Mouse (Mus musculus): ENCODE data around the gene Tada2a. TPM values are rescaled to one million over a fixed set of nuclear protein-coding genes. Genes with fewer than 3 reads are reported as not detected.

Gene Tada2a
- polyA plus RNA-seq, 1 experiment from 2014 or later = 42.6 TPM

DNA sequence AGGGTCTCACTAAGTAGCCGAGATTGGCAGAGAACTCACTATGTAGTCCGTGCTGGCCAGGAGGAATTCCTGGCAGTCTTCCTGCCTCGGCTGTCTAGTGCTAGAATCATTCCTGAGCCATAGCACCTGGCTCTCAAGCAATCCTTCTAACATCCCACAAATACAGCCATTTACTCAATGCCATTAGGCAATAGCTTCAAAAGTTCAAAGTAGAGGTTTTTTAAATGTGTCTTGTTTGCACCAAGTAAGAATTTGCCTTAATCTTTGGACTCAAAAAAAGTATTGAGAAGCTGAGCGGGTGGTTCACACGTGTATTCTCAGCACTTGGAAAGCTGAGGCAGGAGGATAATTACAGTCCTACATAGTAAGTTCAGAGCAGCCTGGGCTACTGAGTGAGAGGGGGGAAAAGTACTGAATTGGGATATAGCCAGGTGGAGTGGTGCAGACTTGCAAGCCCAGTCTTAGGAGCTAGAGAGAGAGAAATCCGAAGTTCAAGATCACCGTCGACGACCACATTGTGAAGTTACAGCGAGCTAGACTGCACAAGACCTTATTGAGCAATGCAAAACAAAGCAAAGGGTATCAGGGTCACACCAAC is 15.9 kb upstream of the Tada2a start:
- Histone ChIP-seq H3K4me1 (no peaks in the 10 kb centered on the region), H3K4me2 (no peak overlapping the region), H3K36me3 (no peaks in the 10 kb centered on the region), H3K9ac (no peak overlapping the region), H3K27ac (no peak overlapping the region), H3K4me3 (no peak overlapping the region), H3K27me3 (no peaks in the 10 kb centered on the region), H3K9me3 (no peaks in the 10 kb centered on the region)
- no peak for ATAC-seq (ENCODE audit: insufficient number of reproducible peaks, insufficient read depth, low FRiP score, low TSS enrichment, low read depth)
- WGBS = 77% methylated on average over 10 of the region's 10 CpGs

DNA sequence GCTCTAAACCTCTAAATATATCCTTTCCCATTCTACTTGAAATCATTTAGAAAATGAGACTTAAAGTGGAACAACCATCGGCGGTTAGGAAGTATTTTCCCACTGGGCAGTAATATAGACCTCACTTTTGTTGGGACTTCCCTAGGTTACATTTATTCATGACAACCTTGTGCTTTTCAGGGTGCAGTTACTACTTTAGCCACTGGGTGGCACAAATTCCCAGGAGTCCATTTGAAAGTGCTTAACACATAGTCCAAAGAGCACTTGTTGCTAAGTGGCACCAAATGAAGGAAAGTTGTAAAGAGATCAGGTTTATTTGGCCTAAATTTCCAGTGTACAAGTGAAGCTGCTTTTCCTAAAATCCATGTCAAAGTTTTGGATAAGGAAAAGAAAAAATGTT is 12.4 kb upstream of the Tada2a start:
- 62% methylated on average over 2 of the region's 2 CpGs for WGBS
- no peaks in the 10 kb centered on the region for H3K36me3 ChIP-seq

DNA sequence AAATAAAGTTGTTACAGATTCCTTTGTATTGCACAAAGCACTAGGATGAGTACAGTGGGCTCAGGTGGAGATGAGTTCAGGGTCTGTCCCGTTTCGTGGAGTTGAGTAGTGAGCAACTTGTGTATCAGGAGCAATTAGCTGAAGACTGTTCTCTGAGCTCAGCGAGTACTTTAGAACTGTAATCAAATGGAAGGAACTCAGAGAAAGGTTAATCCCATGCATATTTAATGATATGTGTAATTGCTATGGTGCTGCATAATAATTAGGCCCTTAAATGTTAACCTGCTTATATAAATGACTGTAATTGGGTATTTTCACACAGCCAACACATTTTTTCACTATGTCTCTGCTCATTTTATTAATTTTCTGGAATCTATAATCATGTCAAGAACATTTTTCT is 7.1 kb upstream of the Tada2a start:
- ATAC-seq (ENCODE audit: insufficient number of reproducible peaks, insufficient read depth, low FRiP score, low TSS enrichment, low read depth) = no peak
- no peaks in the 10 kb centered on the region for H3K9me3 ChIP-seq
- H3K9ac ChIP-seq = no peak overlapping the region
- 86% methylated on average over 3 of the region's 3 CpGs for WGBS
- H3K27ac ChIP-seq = no peak overlapping the region
- no peaks in the 10 kb centered on the region for H3K27me3 ChIP-seq
- H3K4me1 ChIP-seq = peaks cover 9% of the 10 kb centered on the region
- H3K4me3 ChIP-seq = no peak overlapping the region
- no peaks in the 10 kb centered on the region for H3K36me3 ChIP-seq
- no peak overlapping the region for H3K4me2 ChIP-seq

More for the DNA sequence above, 12.4 kb upstream of the Tada2a start:
- Histone ChIP-seq H3K9ac (no peak overlapping the region), H3K27me3 (no peaks in the 10 kb centered on the region), H3K4me3 (no peak overlapping the region), H3K4me1 (peaks cover 9% of the 10 kb centered on the region), H3K9me3 (no peaks in the 10 kb centered on the region), H3K27ac (no peak overlapping the region), H3K4me2 (no peak overlapping the region)
- ATAC-seq (ENCODE audit: insufficient number of reproducible peaks, insufficient read depth, low FRiP score, low TSS enrichment, low read depth) = no peak

DNA sequence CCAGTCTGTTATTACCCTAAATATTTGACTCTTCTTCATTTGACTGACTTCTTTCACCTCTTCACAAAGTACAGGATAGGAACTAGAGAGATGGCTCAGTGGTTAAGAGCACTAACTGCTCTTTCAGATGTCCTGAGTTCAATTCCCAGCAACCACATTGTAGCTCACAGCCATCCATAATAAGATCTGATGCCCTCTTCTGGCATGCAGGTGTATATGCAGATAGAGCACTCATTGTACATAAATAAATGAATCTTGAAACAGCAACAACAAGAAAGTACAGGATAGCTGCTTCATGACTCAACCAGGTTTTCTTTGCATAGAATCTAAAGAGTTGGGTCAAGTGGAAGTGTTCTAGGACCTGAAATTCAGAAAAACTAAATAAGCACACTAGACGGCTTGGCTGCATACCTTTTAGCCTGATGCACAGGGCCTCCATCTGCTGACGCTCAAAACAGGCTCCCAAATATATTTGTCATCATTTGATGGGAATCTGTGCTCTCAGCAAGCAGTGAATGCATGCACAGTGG is 5.0 kb upstream of the Tada2a start:
- ATAC-seq (ENCODE audit: insufficient number of reproducible peaks, insufficient read depth, low FRiP score, low TSS enrichment, low read depth) = no peak
- no peaks in the 10 kb centered on the region for H3K27me3 ChIP-seq
- no peak overlapping the region for H3K4me3 ChIP-seq
- H3K4me2 ChIP-seq = no peak overlapping the region
- H3K36me3 ChIP-seq = no peaks in the 10 kb centered on the region
- peaks cover 15% of the 10 kb centered on the region for H3K4me1 ChIP-seq
- no peak overlapping the region for H3K27ac ChIP-seq
- H3K9ac ChIP-seq = no peak overlapping the region
- no peaks in the 10 kb centered on the region for H3K9me3 ChIP-seq
- 90% methylated on average over 2 of the region's 2 CpGs for WGBS

DNA sequence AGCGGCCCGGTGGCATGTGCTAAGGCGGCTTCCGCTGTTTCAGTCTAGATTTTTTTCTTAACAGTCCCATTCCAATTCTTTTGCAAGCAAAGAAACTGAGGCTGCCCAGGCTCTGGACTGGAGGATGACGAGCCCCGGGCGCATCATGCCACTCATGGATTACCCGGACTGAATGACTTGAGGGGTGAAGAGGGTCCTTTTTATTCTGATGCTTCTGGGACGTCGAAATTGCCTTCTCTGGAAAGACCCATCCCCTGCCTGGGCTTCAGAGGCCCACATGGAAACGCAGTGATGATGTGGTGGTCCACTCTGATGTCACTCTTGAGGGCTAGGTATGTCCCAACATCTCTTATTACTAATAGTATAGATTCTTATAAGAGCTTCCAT is 392 bp upstream of the Tada2a start:
- Histone ChIP-seq H3K4me3 (peak overlapping the region; percentile 82), H3K27me3 (no peaks in the 10 kb centered on the region), H3K4me2 (peak overlapping the region; percentile 82), H3K9ac (peak overlapping the region; percentile 94), H3K4me1 (peaks cover 10% of the 10 kb centered on the region), H3K27ac (no peak overlapping the region), H3K36me3 (peaks cover 21% of the 10 kb centered on the region), H3K9me3 (no peaks in the 10 kb centered on the region)
- no peak for ATAC-seq (ENCODE audit: insufficient number of reproducible peaks, insufficient read depth, low FRiP score, low TSS enrichment, low read depth)
- 4% methylated on average over 11 of the region's 11 CpGs for WGBS

DNA sequence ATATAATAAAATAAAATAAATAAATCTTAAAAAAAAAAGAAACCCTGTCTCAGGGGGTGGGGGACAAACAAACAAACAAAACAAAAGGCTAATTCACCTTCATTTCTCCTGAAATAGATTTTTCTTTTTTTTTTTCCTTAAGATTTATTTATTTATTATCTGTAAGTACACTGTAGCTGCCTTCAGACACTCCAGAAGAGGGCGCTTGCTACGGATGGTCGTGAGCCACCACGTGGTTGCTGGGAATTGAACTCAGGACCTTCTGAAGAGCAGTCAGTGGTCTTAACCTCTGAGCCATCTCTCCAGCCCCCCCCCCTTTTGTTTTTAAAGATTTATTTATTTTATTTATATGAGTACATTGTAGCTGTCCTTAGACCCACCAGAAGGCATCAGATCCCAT is 1.4 kb downstream of the Tada2a start:
- H3K27ac ChIP-seq = no peak overlapping the region
- no peak for ATAC-seq (ENCODE audit: insufficient number of reproducible peaks, insufficient read depth, low FRiP score, low TSS enrichment, low read depth)
- H3K36me3 ChIP-seq = peaks cover 35% of the 10 kb centered on the region
- no peaks in the 10 kb centered on the region for H3K27me3 ChIP-seq
- 88% methylated on average over 4 of the region's 4 CpGs for WGBS
- H3K9me3 ChIP-seq = no peaks in the 10 kb centered on the region
- H3K4me3 ChIP-seq = peak overlapping the region; percentile 82; the same call in 1 of the 2 replicates
- peak overlapping the region; percentile 82; the same call in 1 of the 2 replicates for H3K4me2 ChIP-seq
- H3K9ac ChIP-seq = no peak overlapping the region
- H3K4me1 ChIP-seq = peaks cover 10% of the 10 kb centered on the region

DNA sequence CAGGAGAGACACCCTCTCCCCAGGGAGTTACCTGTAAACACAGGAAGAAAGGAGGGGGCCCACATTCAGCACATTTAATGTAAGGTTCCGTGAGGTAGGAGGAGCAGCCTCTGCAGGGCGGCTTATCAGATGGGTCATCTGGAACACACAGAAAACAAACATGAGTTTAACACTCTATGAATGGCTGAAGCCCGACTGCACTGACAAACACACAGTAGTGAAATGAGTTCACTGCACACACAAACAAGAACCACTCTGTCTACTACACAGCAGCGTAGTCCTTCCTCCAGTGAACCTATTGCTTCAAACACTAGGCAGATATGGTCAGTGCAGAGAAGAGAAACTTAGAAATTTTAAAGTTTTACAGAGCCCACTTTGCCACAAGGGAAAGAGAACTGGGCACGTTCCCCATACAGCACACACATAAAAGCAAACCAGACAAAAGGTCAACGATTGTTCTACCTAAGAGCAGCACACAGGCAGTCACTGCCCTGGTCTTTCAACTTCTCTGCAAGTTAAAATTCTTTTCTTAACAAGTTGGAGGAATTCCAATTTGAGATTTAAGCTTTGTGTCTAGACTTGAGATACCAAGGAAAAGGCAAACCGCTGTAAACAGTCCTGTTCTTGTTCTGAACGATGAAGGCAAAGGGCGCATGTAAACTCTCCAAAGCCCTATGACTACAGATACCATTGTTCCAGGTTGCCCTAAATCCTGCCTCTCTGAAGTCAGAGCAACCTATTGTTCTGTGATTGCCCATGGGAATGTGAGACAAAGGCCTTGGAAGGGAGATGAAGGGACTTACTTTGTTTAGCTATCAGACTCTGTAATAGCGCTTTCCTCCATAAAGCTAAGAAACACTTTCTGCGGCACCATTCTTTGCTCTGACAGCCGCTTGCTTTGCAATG is 8.1 kb downstream of the Tada2a start:
- no peak overlapping the region for H3K9ac ChIP-seq
- WGBS = 82% methylated on average over 12 of the region's 12 CpGs
- no peaks in the 10 kb centered on the region for H3K4me1 ChIP-seq
- peaks cover 81% of the 10 kb centered on the region for H3K36me3 ChIP-seq
- ATAC-seq (ENCODE audit: insufficient number of reproducible peaks, insufficient read depth, low FRiP score, low TSS enrichment, low read depth) = no peak
- H3K4me3 ChIP-seq = no peak overlapping the region
- H3K27ac ChIP-seq = peak overlapping the region; percentile 23; the same call in 1 of the 2 replicates
- no peak overlapping the region for H3K4me2 ChIP-seq
- H3K9me3 ChIP-seq = no peaks in the 10 kb centered on the region
- no peaks in the 10 kb centered on the region for H3K27me3 ChIP-seq

DNA sequence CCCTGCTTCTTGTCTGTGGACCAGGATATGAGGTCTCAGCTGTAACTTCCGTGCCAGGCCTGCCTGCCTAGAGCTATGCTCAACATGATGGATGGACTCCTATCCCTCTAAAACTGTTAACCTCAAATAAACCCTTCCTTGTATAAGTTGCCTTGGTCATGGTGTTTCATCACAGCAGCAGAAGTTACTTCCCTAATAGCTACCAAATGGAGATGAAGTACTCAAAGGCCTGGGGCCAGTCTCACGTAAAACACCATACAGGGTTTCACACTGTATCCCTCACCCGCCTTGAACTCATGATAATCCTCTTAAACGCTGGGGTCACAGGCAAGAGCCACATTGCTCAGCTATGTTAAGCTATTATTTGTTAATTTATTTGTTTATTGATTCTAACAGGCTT is 12.0 kb downstream of the Tada2a start:
- no peak for ATAC-seq (ENCODE audit: insufficient number of reproducible peaks, insufficient read depth, low FRiP score, low TSS enrichment, low read depth)
- no peak overlapping the region for H3K4me3 ChIP-seq
- no peaks in the 10 kb centered on the region for H3K9me3 ChIP-seq
- H3K27me3 ChIP-seq = no peaks in the 10 kb centered on the region
- H3K36me3 ChIP-seq = peaks cover 81% of the 10 kb centered on the region
- 75% methylated on average over 4 of the region's 4 CpGs for WGBS
- no peak overlapping the region for H3K4me2 ChIP-seq
- H3K4me1 ChIP-seq = no peaks in the 10 kb centered on the region
- no peak overlapping the region for H3K27ac ChIP-seq
- H3K9ac ChIP-seq = no peak overlapping the region

DNA sequence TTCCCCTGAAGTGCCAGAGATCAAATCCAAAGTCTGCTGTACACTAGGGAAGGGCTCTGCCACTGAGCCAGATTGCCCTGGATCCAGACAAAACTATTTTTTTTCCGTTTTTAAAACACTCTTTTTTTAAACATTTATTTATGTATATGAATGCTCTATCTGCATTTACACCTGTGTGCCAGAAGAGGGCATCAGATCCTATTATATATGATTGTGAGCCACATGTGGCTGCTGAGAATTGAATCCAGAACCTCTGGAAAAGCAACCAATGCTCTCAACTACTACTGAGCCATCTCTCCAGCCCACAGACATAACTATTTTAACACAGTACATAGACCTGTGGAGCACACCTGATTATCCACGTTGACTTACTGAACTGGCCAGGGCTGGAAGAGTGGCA is 13.2 kb downstream of the Tada2a start:
- Histone ChIP-seq H3K36me3 (peaks cover 76% of the 10 kb centered on the region), H3K4me3 (no peak overlapping the region), H3K27ac (no peak overlapping the region), H3K9ac (no peak overlapping the region), H3K4me2 (no peak overlapping the region), H3K4me1 (no peaks in the 10 kb centered on the region), H3K27me3 (no peaks in the 10 kb centered on the region), H3K9me3 (no peaks in the 10 kb centered on the region)
- WGBS = 76% methylated on average over 2 of the region's 2 CpGs
- no peak for ATAC-seq (ENCODE audit: insufficient number of reproducible peaks, insufficient read depth, low FRiP score, low TSS enrichment, low read depth)

DNA sequence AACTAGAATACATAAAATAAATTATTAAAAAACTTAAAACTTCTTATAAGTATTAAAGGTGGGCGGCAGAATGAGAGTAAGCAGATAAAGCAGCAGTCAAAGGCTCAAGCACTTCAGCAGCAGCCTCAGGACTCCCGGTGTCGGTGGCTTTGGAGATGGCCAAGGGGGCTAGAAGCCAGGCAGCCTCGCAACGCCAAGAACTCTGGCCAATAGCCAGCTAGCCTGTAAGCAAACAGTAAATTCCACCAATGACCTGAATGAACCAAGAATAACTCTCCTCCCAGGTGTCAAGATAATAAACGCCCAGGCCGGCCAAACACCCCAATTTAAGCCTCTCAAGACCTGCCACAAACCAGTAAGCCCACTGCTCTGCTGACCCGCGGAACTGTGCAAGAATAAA is 13.8 kb downstream of the Tada2a start:
- no peak overlapping the region for H3K4me3 ChIP-seq
- H3K36me3 ChIP-seq = peaks cover 76% of the 10 kb centered on the region
- H3K27me3 ChIP-seq = no peaks in the 10 kb centered on the region
- no peak for ATAC-seq (ENCODE audit: insufficient number of reproducible peaks, insufficient read depth, low FRiP score, low TSS enrichment, low read depth)
- H3K9ac ChIP-seq = no peak overlapping the region
- WGBS = 91% methylated on average over 9 of the region's 9 CpGs
- no peaks in the 10 kb centered on the region for H3K9me3 ChIP-seq
- no peaks in the 10 kb centered on the region for H3K4me1 ChIP-seq
- no peak overlapping the region for H3K27ac ChIP-seq
- H3K4me2 ChIP-seq = no peak overlapping the region

DNA sequence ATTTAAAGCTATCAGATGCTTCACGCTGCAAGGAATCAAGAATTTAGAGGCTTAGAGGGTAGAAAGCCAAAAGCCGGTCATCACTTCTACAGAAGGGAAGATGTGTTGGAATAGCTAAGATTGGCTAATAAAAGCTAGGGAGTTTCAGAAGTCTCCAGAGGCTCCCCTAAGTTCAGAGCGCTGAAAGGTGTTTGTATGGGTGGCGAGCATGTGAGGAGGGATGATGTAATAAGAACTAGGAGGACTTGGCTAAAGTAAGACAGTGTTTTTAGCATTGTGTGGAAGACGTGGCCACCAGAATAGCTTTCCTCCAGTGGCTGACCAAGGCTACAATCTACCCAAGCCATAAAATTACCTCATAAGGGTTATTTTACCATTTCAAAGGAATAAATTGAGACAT is 15.8 kb downstream of the Tada2a start:
- 93% methylated on average over 5 of the region's 5 CpGs for WGBS
- no peak overlapping the region for H3K4me2 ChIP-seq

DNA sequence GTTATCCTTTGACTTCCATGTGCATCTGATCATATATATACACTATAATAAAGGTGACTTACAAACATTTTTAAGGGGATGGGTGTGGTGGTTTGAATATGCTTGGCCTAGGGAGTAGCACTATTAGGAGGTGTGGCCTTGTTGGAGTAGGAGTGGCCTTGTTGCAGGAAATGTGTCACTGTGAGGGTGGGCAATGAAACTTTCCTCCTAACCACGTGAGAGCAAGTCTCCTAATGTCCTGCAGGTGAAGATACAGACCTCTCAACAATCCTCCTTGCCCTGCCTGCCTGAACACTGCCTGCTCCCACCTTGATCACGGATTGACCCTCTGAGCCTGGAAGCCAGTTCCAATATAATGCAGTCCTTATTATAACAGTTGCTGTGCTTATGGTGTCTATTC is 22.3 kb downstream of the Tada2a start:
- Histone ChIP-seq H3K36me3 (peaks cover 92% of the 10 kb centered on the region), H3K27ac (no peak overlapping the region), H3K4me1 (no peaks in the 10 kb centered on the region), H3K27me3 (no peaks in the 10 kb centered on the region), H3K9me3 (no peaks in the 10 kb centered on the region), H3K4me3 (no peak overlapping the region), H3K4me2 (no peak overlapping the region), H3K9ac (no peak overlapping the region)
- ATAC-seq (ENCODE audit: insufficient number of reproducible peaks, insufficient read depth, low FRiP score, low TSS enrichment, low read depth) = no peak
- 73% methylated on average over 2 of the region's 2 CpGs for WGBS

More for the DNA sequence above, 15.8 kb downstream of the Tada2a start:
- H3K36me3 ChIP-seq = peaks cover 76% of the 10 kb centered on the region
- no peak for ATAC-seq (ENCODE audit: insufficient number of reproducible peaks, insufficient read depth, low FRiP score, low TSS enrichment, low read depth)
- no peaks in the 10 kb centered on the region for H3K9me3 ChIP-seq
- H3K27me3 ChIP-seq = no peaks in the 10 kb centered on the region
- no peak overlapping the region for H3K4me3 ChIP-seq
- H3K9ac ChIP-seq = no peak overlapping the region
- H3K4me1 ChIP-seq = no peaks in the 10 kb centered on the region
- H3K27ac ChIP-seq = no peak overlapping the region
